Mouse (Mus musculus): ENCODE data around the gene Pde3a. TPM values are rescaled to one million over a fixed set of nuclear protein-coding genes. Genes with fewer than 3 reads are reported as not detected.
"Not testable (repeated sequence)": the region's sequence is repeated elsewhere in the genome, so short reads cannot be mapped to it uniquely, and the experiment has no call there.

Pde3a gene
- polyA plus RNA-seq, 1 experiment from 2014 or later = 1.0 TPM

DNA sequence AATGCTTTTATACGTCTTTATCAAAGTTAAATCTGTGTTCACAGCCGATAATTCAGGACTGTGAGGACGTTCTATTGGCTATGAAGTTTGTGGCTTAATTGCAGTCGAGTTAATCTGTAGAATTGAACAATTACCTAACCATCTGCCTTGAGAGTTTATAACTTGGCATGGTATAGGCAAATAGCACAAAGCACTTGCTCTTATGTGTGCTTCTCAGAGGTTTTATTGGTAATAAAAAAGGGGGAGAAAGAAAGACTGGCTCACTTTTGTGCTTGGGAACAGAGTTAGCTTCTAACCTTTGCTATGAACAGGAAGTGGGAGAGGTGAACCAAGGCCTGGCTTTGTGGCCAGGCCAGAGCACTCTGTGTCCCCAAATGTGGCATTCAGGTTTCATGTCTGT, 53.8 kb downstream of the Pde3a start:
- no peaks in the 10 kb centered on the region for H3K4me1 ChIP-seq (replicated peaks)
- H3K27ac ChIP-seq (replicated peaks) = no peak overlapping the region
- H3K4me2 ChIP-seq = no peak overlapping the region
- no peaks in the 10 kb centered on the region for H3K27me3 ChIP-seq
- ATAC-seq (ENCODE audit: insufficient read depth) = no peak
- no peak overlapping the region for H3K4me3 ChIP-seq (replicated peaks)
- WGBS (ENCODE audit: insufficient replicate concordance) = 62% methylated on average over 4 of the region's 4 CpGs
- H3K9ac ChIP-seq = no peak overlapping the region
- no peaks in the 10 kb centered on the region for H3K9me3 ChIP-seq (replicated peaks)
- H3K36me3 ChIP-seq (replicated peaks) = no peaks in the 10 kb centered on the region

DNA sequence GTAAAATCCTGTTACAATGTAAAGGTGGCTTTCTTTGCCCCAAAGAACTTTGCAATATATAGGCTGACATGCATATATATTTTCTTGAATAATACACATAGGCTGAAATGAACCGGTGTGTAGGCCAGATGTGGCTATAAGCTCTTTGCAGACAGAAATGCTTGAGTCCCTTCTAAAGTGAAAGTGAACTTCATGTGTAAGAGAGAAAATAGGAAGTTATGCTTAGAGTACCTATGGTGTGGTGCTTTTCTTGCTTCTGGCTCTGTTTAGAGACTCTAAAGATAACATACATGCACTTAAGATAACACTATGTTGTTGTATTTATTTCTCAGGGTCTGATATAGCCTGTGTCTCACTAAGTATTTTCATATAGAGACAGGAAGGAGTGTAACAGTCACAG, 58.3 kb downstream of the Pde3a start:
- no peaks in the 10 kb centered on the region for H3K4me1 ChIP-seq (replicated peaks)
- H3K4me3 ChIP-seq (replicated peaks) = no peak overlapping the region
- no peaks in the 10 kb centered on the region for H3K27me3 ChIP-seq
- WGBS (ENCODE audit: insufficient replicate concordance) = 58% methylated on average over 1 of the region's 1 CpGs
- no peak for ATAC-seq (ENCODE audit: insufficient read depth)
- H3K9me3 ChIP-seq (replicated peaks) = no peaks in the 10 kb centered on the region
- no peaks in the 10 kb centered on the region for H3K36me3 ChIP-seq (replicated peaks)
- no peak overlapping the region for H3K9ac ChIP-seq
- H3K4me2 ChIP-seq = no peak overlapping the region
- no peak overlapping the region for H3K27ac ChIP-seq (replicated peaks)

DNA sequence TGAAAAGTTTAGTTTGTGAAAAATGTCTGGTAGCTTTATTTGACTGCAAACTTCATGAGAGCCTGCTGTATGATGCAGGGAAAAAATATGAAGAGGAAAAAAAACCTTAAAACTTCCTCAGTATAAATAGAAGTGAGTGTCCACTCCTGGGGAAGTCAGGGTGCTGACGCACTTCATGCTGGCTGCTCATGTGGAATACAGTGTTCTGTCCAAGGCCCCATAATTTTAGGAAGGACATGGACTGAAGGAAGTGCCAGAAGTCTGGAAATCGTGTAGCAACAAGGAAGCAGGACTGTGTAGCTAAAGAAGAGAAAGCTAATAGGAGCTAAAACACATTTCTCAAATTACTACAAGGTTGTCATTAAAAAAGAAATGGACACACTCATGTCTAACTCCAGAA, 59.4 kb downstream of the Pde3a start:
- Histone ChIP-seq H3K36me3 (replicated peaks) (no peaks in the 10 kb centered on the region), H3K27me3 (no peaks in the 10 kb centered on the region), H3K9me3 (replicated peaks) (no peaks in the 10 kb centered on the region), H3K9ac (no peak overlapping the region), H3K27ac (replicated peaks) (no peak overlapping the region), H3K4me1 (replicated peaks) (no peaks in the 10 kb centered on the region), H3K4me3 (replicated peaks) (no peak overlapping the region), H3K4me2 (no peak overlapping the region)
- WGBS (ENCODE audit: insufficient replicate concordance) = 53% methylated on average over 2 of the region's 2 CpGs
- ATAC-seq (ENCODE audit: insufficient read depth) = no peak

DNA sequence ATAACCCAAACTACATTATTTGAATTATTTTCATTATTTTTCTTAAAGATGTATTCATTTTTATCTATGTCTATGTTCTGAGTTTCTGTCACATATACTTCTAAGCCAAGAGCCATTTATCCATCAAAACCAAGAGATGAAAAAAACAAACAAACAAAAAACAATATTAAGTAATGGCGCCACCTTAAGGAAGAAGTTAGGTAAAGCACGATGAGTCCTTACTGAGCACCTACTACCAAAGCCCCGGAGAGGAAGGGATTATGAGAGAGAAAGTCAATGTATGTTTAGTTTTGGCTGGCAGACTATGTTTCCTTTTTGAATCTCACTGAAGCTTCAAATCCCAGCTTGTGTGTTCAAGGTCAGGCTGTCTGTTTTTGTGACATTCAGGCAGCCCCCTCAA, 60.8 kb downstream of the Pde3a start:
- H3K27me3 ChIP-seq = no peaks in the 10 kb centered on the region

DNA sequence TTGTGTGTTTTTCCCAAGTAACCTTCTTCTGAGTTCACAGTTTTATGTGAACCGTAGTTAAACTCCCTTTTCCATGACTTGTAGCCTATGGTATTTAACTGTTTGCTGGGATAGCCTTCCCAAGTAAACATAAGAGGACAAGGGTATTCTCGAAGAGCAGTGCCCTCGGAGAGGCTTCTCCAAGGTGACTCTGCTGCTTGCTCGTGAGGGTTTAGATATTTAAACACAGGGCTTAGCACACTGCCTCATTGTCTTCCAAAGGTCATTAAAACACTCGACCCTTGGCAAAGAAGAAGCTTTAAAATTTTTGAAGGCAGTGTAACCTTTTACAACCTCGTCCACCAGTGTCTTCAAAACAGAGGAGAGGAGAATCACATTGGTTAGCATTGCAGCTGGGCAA, 61.3 kb downstream of the Pde3a start:
- no peak overlapping the region for H3K4me3 ChIP-seq (replicated peaks)
- ATAC-seq (ENCODE audit: insufficient read depth) = no peak
- no peak overlapping the region for H3K4me2 ChIP-seq
- H3K4me1 ChIP-seq (replicated peaks) = no peaks in the 10 kb centered on the region
- H3K9ac ChIP-seq = no peak overlapping the region
- H3K27ac ChIP-seq (replicated peaks) = no peak overlapping the region
- no peaks in the 10 kb centered on the region for H3K9me3 ChIP-seq (replicated peaks)
- no peaks in the 10 kb centered on the region for H3K36me3 ChIP-seq (replicated peaks)
- WGBS (ENCODE audit: insufficient replicate concordance) = 41% methylated on average over 6 of the region's 6 CpGs
- no peaks in the 10 kb centered on the region for H3K27me3 ChIP-seq

More for the DNA sequence above, 60.8 kb downstream of the Pde3a start:
- no peak for ATAC-seq (ENCODE audit: insufficient read depth)
- H3K4me1 ChIP-seq (replicated peaks) = no peaks in the 10 kb centered on the region
- H3K27ac ChIP-seq (replicated peaks) = no peak overlapping the region
- no peak overlapping the region for H3K4me2 ChIP-seq
- no peaks in the 10 kb centered on the region for H3K9me3 ChIP-seq (replicated peaks)
- 31% methylated on average over 3 of the region's 3 CpGs for WGBS (ENCODE audit: insufficient replicate concordance)
- H3K4me3 ChIP-seq (replicated peaks) = no peak overlapping the region
- no peaks in the 10 kb centered on the region for H3K36me3 ChIP-seq (replicated peaks)
- H3K9ac ChIP-seq = no peak overlapping the region

DNA sequence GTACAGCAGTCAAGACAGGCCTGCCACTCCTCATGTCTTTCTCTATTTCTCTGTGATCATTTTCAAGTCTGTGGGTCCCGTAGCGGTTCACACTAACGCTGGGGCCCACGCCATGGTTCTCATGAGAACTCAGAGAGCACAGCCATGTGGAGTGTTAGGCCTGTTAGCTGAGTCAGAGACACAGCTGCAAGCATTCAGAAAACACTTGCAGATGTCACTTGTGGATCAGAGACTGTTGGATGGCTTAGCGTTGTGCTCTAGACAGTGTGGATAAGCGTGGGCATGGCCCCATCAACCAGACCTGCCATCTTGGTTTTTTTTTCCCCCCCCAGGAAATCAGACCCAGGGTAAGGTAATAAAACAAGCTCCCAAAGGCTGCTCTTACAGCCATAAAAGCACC, 62.5 kb downstream of the Pde3a start:
- Histone ChIP-seq H3K27me3 (no peaks in the 10 kb centered on the region), H3K9ac (no peak overlapping the region), H3K4me2 (no peak overlapping the region), H3K27ac (replicated peaks) (no peak overlapping the region), H3K9me3 (replicated peaks) (no peaks in the 10 kb centered on the region), H3K4me3 (replicated peaks) (no peak overlapping the region), H3K4me1 (replicated peaks) (no peaks in the 10 kb centered on the region), H3K36me3 (replicated peaks) (no peaks in the 10 kb centered on the region)
- no peak for ATAC-seq (ENCODE audit: insufficient read depth)
- 81% methylated on average over 6 of the region's 6 CpGs for WGBS (ENCODE audit: insufficient replicate concordance)

DNA sequence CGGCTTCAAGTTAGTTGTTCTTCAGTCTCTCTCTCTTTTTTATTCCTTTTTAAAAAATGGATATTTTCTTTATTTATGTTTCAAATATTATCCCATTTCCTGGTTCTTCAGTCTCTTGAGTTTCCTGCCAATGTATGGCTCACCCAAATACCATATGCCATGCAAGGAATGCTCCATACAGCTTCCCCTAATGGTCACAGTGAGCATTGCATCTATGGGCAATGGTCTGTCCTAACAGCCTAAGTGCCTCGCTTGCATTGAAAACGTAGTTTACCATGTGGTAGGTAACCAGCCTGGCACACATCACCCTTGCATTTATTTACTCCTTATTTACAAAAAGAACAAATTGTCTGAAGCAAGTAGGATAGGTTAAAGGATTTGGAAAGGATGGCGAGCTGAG, 64.0 kb downstream of the Pde3a start:
- Histone ChIP-seq H3K27ac (replicated peaks) (no peak overlapping the region), H3K4me1 (replicated peaks) (no peaks in the 10 kb centered on the region), H3K4me3 (replicated peaks) (no peak overlapping the region), H3K4me2 (no peak overlapping the region), H3K36me3 (replicated peaks) (no peaks in the 10 kb centered on the region), H3K27me3 (no peaks in the 10 kb centered on the region), H3K9me3 (replicated peaks) (no peaks in the 10 kb centered on the region), H3K9ac (no peak overlapping the region)
- ATAC-seq (ENCODE audit: insufficient read depth) = no peak
- 72% methylated on average over 4 of the region's 4 CpGs for WGBS (ENCODE audit: insufficient replicate concordance)

DNA sequence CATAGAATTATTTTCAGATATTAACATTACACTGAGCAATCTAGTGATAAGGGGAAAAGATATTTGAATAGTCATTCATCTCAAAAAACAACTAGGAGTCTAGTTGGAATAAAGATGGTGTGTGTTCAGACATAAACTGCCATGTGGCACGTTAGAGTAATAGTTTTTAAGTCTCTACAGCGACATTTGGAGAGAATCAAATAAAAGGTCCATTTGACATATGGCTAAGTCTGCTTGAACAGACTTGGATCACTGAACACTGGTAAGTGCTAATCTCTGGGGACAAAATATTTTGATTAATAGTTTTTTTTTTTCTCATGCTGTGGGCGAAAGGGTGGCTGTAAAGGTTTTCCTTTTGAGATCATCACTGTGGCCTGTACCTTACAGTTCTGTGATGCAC, 69.4 kb downstream of the Pde3a start:
- ATAC-seq (ENCODE audit: insufficient read depth) = no peak
- no peak overlapping the region for H3K4me2 ChIP-seq

DNA sequence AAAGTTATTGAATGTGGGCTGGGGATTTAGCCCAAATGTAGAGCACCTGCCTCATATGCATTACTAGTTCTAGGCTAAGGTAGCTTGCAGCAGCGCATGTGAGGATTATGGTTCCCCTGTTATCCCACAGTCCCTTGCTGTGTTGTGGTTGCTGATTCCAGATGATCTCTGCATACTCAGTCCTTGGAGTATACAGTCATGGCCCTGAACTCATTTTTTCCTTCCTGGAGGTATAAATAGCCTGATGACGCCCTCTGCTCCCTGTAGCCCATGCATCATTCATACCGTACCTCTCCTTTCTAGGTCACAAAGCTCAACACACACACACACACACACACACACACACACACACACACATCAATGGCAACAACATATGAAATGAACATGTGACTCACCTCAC, 72.2 kb downstream of the Pde3a start:
- H3K9ac ChIP-seq = no peak overlapping the region
- H3K9me3 ChIP-seq (replicated peaks) = no peaks in the 10 kb centered on the region
- H3K36me3 ChIP-seq (replicated peaks) = no peaks in the 10 kb centered on the region
- 62% methylated on average over 3 of the region's 3 CpGs for WGBS (ENCODE audit: insufficient replicate concordance)
- ATAC-seq (ENCODE audit: insufficient read depth) = no peak
- no peak overlapping the region for H3K27ac ChIP-seq (replicated peaks)
- no peaks in the 10 kb centered on the region for H3K27me3 ChIP-seq
- no peak overlapping the region for H3K4me3 ChIP-seq (replicated peaks)
- H3K4me1 ChIP-seq (replicated peaks) = no peaks in the 10 kb centered on the region
- H3K4me2 ChIP-seq = no peak overlapping the region

More for the DNA sequence above, 69.4 kb downstream of the Pde3a start:
- 64% methylated on average over 3 of the region's 3 CpGs for WGBS (ENCODE audit: insufficient replicate concordance)
- Histone ChIP-seq H3K4me3 (replicated peaks) (no peak overlapping the region), H3K4me1 (replicated peaks) (no peaks in the 10 kb centered on the region), H3K27ac (replicated peaks) (no peak overlapping the region), H3K27me3 (no peaks in the 10 kb centered on the region), H3K9ac (no peak overlapping the region), H3K36me3 (replicated peaks) (no peaks in the 10 kb centered on the region), H3K9me3 (replicated peaks) (no peaks in the 10 kb centered on the region)

DNA sequence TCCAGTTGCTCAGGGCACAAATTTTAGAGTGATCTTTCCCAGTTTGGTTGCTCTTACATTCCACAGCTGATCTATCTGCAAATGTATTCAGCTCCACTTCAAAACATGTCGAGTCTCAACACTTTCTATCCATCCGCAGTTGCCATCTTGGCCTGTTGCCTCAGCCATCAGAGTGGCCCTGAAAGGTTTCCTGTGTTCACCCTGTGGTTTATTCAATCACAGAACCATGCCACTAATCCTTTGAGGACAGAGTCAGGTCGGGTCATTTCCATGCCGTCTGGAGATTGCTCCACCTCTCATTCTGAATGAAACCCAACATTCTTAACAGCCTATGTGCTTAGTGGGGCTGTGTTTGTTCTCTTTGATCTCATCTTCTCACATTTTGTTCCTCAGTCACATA, 73.9 kb downstream of the Pde3a start:
- no peak overlapping the region for H3K9ac ChIP-seq
- no peaks in the 10 kb centered on the region for H3K9me3 ChIP-seq (replicated peaks)
- H3K4me1 ChIP-seq (replicated peaks) = no peaks in the 10 kb centered on the region
- H3K27ac ChIP-seq (replicated peaks) = no peak overlapping the region
- no peak for ATAC-seq (ENCODE audit: insufficient read depth)
- no peaks in the 10 kb centered on the region for H3K36me3 ChIP-seq (replicated peaks)
- no peak overlapping the region for H3K4me2 ChIP-seq
- 32% methylated on average over 4 of the region's 4 CpGs for WGBS (ENCODE audit: insufficient replicate concordance)
- H3K27me3 ChIP-seq = no peaks in the 10 kb centered on the region
- H3K4me3 ChIP-seq (replicated peaks) = no peak overlapping the region

DNA sequence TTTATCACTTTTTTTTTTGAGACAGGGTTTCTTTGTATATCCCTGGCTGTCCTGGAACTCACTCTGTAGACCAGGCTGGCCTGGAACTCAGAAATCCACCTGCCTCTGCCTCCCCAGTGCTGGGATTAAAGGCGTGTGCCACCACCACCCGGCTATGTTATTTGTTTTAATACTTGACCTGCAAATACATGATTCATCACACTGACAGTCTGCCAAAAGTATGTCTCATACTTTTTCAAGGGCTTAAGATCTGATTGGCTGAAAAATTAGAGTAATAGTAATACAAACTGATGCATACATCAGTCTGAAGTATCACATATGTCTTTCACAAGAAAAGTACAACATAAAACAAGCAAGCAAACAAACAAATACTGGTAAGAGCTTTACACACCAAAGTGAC, 78.1 kb downstream of the Pde3a start:
- WGBS (ENCODE audit: insufficient replicate concordance) = 65% methylated on average over 2 of the region's 2 CpGs
- H3K27ac ChIP-seq (replicated peaks) = not testable (repeated sequence)

DNA sequence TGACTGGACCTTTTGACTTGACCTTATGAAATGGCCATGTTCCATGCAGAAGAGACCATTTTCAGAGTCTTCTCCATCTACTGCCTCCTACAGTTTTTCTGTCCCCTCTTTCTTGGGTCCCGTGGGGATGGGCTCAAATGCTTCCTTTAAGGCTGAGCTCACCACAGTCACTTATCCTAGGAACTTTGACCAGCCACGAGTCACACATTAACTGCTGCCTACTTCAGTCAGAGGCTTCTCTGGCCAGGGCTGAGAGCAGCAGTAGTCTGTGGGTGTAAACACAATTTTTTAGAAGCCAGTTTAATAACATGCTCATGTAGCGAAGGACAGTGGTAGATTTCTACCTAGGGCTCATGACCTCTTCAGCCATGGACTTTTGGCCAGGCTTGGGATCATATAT, 79.0 kb downstream of the Pde3a start:
- Histone ChIP-seq H3K9me3 (replicated peaks) (no peaks in the 10 kb centered on the region), H3K4me3 (replicated peaks) (no peak overlapping the region), H3K27me3 (no peaks in the 10 kb centered on the region), H3K27ac (replicated peaks) (no peak overlapping the region), H3K4me1 (replicated peaks) (no peaks in the 10 kb centered on the region; the same call in 1 of the 2 replicates), H3K9ac (no peak overlapping the region), H3K4me2 (no peak overlapping the region), H3K36me3 (replicated peaks) (no peaks in the 10 kb centered on the region)
- no peak for ATAC-seq (ENCODE audit: insufficient read depth)
- 40% methylated on average over 3 of the region's 3 CpGs for WGBS (ENCODE audit: insufficient replicate concordance)

More for the DNA sequence above, 78.1 kb downstream of the Pde3a start:
- H3K9ac ChIP-seq; ATAC-seq (ENCODE audit: insufficient read depth); H3K4me2 ChIP-seq; H3K36me3 ChIP-seq (replicated peaks); H3K27me3 ChIP-seq; H3K4me1 ChIP-seq (replicated peaks); H3K4me3 ChIP-seq (replicated peaks); H3K9me3 ChIP-seq (replicated peaks): not testable (repeated sequence)
